Mouse (Mus musculus) G1E (cell line): ENCODE measurements around the gene Pjvk. TPM values are rescaled to one million over a fixed set of nuclear protein-coding genes. Genes with fewer than 3 reads are reported as not detected.

ENCODE experiments used
- ATAC-seq: 2 replicates; pipeline ENCODE4 v1.8.0; 2016; ENCODE audit warnings: mild to moderate bottlenecking; ENCODE audit not compliant: insufficient number of reproducible peaks, poor library complexity, low FRiP score, severe bottlenecking; ENCODE audit errors: extremely low read depth
- DNase-seq: peaks from one replicate; pipeline ENCODE4 v3.0.0; 2012; ENCODE audit warnings: low spot score
- H3K27me3 ChIP-seq: 2 replicates; pipeline ENCODE4 v1.6.1; 2012; ENCODE audit warnings: mild to moderate bottlenecking, low read length, inconsistent platforms; ENCODE audit not compliant: insufficient read depth
- H3K36me3 ChIP-seq: replicated peaks from 2 replicates; pipeline ENCODE3; 2012; ENCODE audit warnings: mild to moderate bottlenecking, inconsistent platforms
- H3K4me1 ChIP-seq: 2 replicates; pipeline ENCODE4 v1.6.1; 2012; ENCODE audit warnings: low read depth, low read length, inconsistent platforms, mixed read lengths; ENCODE audit not compliant: insufficient read depth
- H3K4me3 ChIP-seq: 2 replicates; pipeline ENCODE4 v1.5.1; 2012; ENCODE audit warnings: low read depth, mild to moderate bottlenecking, inconsistent platforms, low read length, moderate library complexity, mixed read lengths
- H3K9me3 ChIP-seq: replicated peaks from 2 replicates; pipeline ENCODE4 v1.6.1; 2012; ENCODE audit warnings: inconsistent platforms
- CTCF ChIP-seq: IDR thresholded peaks from 2 replicates; pipeline ENCODE4 v1.5.1; 2012; ENCODE audit warnings: low read depth, low read length, inconsistent platforms, mixed read lengths
- GATA1 ChIP-seq: IDR thresholded peaks from 2 replicates; pipeline ENCODE4 v1.6.1; 2012; ENCODE audit warnings: borderline replicate concordance, low read length, inconsistent platforms, mixed read lengths
- GATA2 ChIP-seq: IDR thresholded peaks from 2 replicates; pipeline ENCODE4 v1.6.1; 2012; ENCODE audit warnings: low read depth, low read length, inconsistent platforms, borderline replicate concordance
- POLR2AphosphoS5 ChIP-seq: IDR thresholded peaks from 2 replicates; pipeline ENCODE4 v1.6.1; 2012; ENCODE audit warnings: low read depth, low read length, inconsistent platforms; ENCODE audit not compliant: insufficient replicate concordance
- TAL1 ChIP-seq: conservative IDR thresholded peaks from 2 replicates; pipeline ENCODE4 v1.6.1; 2012; ENCODE audit warnings: low read depth, low read length, inconsistent platforms, mixed read lengths
- polyA plus RNA-seq: library from polyadenylated mRNA; stranded (reverse); fragments of >175 nt; gene quantifications from 2 replicates; pipeline ENCODE4 v1.2.3, GENCODE M21; 2012
- total RNA-seq, 2 experiments: library from RNA; stranded (forward) in 1 of 2; stranded (reverse) in 1 of 2; fragments of 200-1000 nt in 1 of 2; fragments of >200 nt in 1 of 2; fragmentation: Nextera tagmentation in 1 of 2; gene quantifications; 2 replicates each; pipeline ENCODE4 v1.2.3; 2014 to 2017

Pjvk gene
- total and polyA plus RNA-seq, 3 experiments, result 0.27 TPM; not detected in 2

GRCm38 (mm10) chr2:76695290-76695689, 47.0 kb downstream of the Pjvk start:
- no peak for ATAC-seq
- no peak overlapping the region for H3K4me3 ChIP-seq
- no peak for DNase-seq
- TF ChIP-seq POLR2AphosphoS5 (no peak), GATA1 (no peak), TAL1 (no peak), GATA2 (no peak), CTCF (no peak)
- H3K36me3 ChIP-seq, result peaks cover 89% of the 10 kb centered on the region
- H3K9me3 ChIP-seq, result no peaks in the 10 kb centered on the region
- no peaks in the 10 kb centered on the region for H3K27me3 ChIP-seq
- no peaks in the 10 kb centered on the region for H3K4me1 ChIP-seq

GRCm38 (mm10) chr2:76702188-76702587, 53.9 kb downstream of the Pjvk start:
- Histone ChIP-seq H3K4me1 (no peaks in the 10 kb centered on the region), H3K27me3 (no peaks in the 10 kb centered on the region), H3K4me3 (no peak overlapping the region), H3K36me3 (peaks cover 70% of the 10 kb centered on the region), H3K9me3 (no peaks in the 10 kb centered on the region)
- no peak for DNase-seq
- TF ChIP-seq GATA2 (no peak), GATA1 (no peak), TAL1 (no peak), CTCF (no peak), POLR2AphosphoS5 (no peak; the same call in 1 of the 2 replicates)
- no peak for ATAC-seq

- no peak for ATAC-seq
- Histone ChIP-seq H3K36me3 (peaks cover 65% of the 10 kb centered on the region), H3K4me1 (no peaks in the 10 kb centered on the region)
Measured at GRCm38 (mm10) chr2:76702751-76703150, 54.5 kb downstream of the Pjvk start.

GRCm38 (mm10) chr2:76705655-76706054, 57.4 kb downstream of the Pjvk start:
- TF ChIP-seq CTCF, result no peak
- no peak for TF ChIP-seq GATA1
- TF ChIP-seq GATA2, result no peak
- TF ChIP-seq TAL1, result no peak
- no peak for TF ChIP-seq POLR2AphosphoS5
- H3K36me3 ChIP-seq, result peaks cover 51% of the 10 kb centered on the region
- ATAC-seq, result no peak
- H3K4me3 ChIP-seq, result no peak overlapping the region
- no peaks in the 10 kb centered on the region for H3K4me1 ChIP-seq
- no peak for DNase-seq
- no peaks in the 10 kb centered on the region for H3K27me3 ChIP-seq
- H3K9me3 ChIP-seq, result peaks cover 19% of the 10 kb centered on the region

More at GRCm38 (mm10) chr2:76702751-76703150, 54.5 kb downstream of the Pjvk start:
- TF ChIP-seq CTCF (no peak), POLR2AphosphoS5 (no peak), GATA1 (no peak), GATA2 (no peak), TAL1 (no peak)
- no peak for DNase-seq
- Histone ChIP-seq H3K9me3 (no peaks in the 10 kb centered on the region), H3K27me3 (no peaks in the 10 kb centered on the region), H3K4me3 (no peak overlapping the region)

Other genes with a start within 250 kb of the Pjvk start
- gene Osbpl6, start 242.0 kb upstream of the Pjvk start, total RNA-seq (2014; fragmentation: Nextera tagmentation), result not detected in 2 replicates
- 0.06 and 0.22 TPM in 2 replicates for gene Osbpl6, start 242.0 kb upstream of the Pjvk start, total RNA-seq (2017)
- gene Osbpl6, start 242.0 kb upstream of the Pjvk start, polyA plus RNA-seq, result not detected in 2 replicates
- gene Prkra, start 461 bp upstream of the Pjvk start, total RNA-seq (2014; fragmentation: Nextera tagmentation), result 18.6 and 24.2 TPM in 2 replicates
- gene Prkra, start 461 bp upstream of the Pjvk start, total RNA-seq (2017), result 21.3 and 23.1 TPM in 2 replicates
- 7.4 and 9.6 TPM in 2 replicates for gene Prkra, start 461 bp upstream of the Pjvk start, polyA plus RNA-seq
- 9.9 and 18.1 TPM in 2 replicates for gene Fkbp7, start 24.6 kb downstream of the Pjvk start, total RNA-seq (2014; fragmentation: Nextera tagmentation)
- gene Fkbp7, start 24.6 kb downstream of the Pjvk start, total RNA-seq (2017), result 3.1 and 5.3 TPM in 2 replicates
- gene Fkbp7, start 24.6 kb downstream of the Pjvk start, polyA plus RNA-seq, result 0.19 and 0.29 TPM in 2 replicates
- gene Plekha3, start 26.8 kb downstream of the Pjvk start, total RNA-seq (2014; fragmentation: Nextera tagmentation), result 28.8 and 30.5 TPM in 2 replicates
- 18.5 and 24.6 TPM in 2 replicates for gene Plekha3, start 26.8 kb downstream of the Pjvk start, total RNA-seq (2017)
- 2.7 and 3.3 TPM in 2 replicates for gene Plekha3, start 26.8 kb downstream of the Pjvk start, polyA plus RNA-seq